ENCODE assay signal across 15 mouse cellular contexts in genomic region chr2:71815279-71815678, GRCm38 (mm10). TPM values are rescaled to one million over a fixed set of nuclear protein-coding genes. Genes with fewer than 3 reads are reported as not detected.
DNase-seq lines count a peak whose midpoint lies in the region; ATAC-seq lines count a peak whose summit lies in the region.
"Had no signal": no experiment of that assay in that cellular context is flagged by ENCODE, and none has a peak within 500 bp of the region (broad histone marks: within the 10 kb centered on the region; RNA-seq: fewer than 3 reads in every experiment).

No protein-coding gene starts in this region.

- no peaks in the 10 kb centered on the region; the same call in 1 of the 2 replicates for H3K4me1 ChIP-seq in embryonic facial prominence, embryonic 11.5 days (ENCODE audit: control insufficient read depth, insufficient read depth, low read length)
- H3K4me1 ChIP-seq in embryonic facial prominence, embryonic 10.5 days: peaks cover 69% of the 10 kb centered on the region
- peaks cover 26% of the 10 kb centered on the region for H3K4me1 ChIP-seq in liver, embryonic 11.5 days (replicated peaks; ENCODE audit: control insufficient read depth, insufficient read depth, low read length)
- peaks cover 41% of the 10 kb centered on the region for H3K4me1 ChIP-seq in intestine, embryonic 16.5 days (ENCODE audit: control insufficient read depth, insufficient read depth, low read length)

- peak; percentile 14 for DNase-seq in embryonic facial prominence, embryonic 11.5 days (ENCODE audit: low spot score)
- no peak for DNase-seq in embryonic facial prominence, embryonic 10.5 days (ENCODE audit: low spot score)
- no peak for DNase-seq in liver, embryonic 11.5 days (ENCODE audit: low spot score)
- no peak for DNase-seq in liver
- DNase-seq in thymus, postnatal 14 days: peak; percentile 48
- DNase-seq in lung, postnatal 4 days: no peak
- DNase-seq: cerebellum, postnatal 14 days; gastrocnemius, postnatal 25 days; lung, postnatal 36 days; right cerebral cortex, postnatal 4 days had no signal

- ATAC-seq in embryonic facial prominence, embryonic 11.5 days (replicated peaks; ENCODE audit: insufficient number of reproducible peaks, low FRiP score, low TSS enrichment, low read depth): no peak
- no peak for ATAC-seq in liver, embryonic 11.5 days (replicated peaks; ENCODE audit: low FRiP score)
- no peak for ATAC-seq in intestine, embryonic 16.5 days
- no peak for ATAC-seq in frontal cortex, adult (ENCODE audit: low TSS enrichment)

- H3K4me3 ChIP-seq in embryonic facial prominence, embryonic 11.5 days (ENCODE audit: low read depth, low read length): no peak overlapping the region
- no peak overlapping the region for H3K4me3 ChIP-seq in embryonic facial prominence, embryonic 10.5 days
- no peak overlapping the region for H3K4me3 ChIP-seq in liver, embryonic 11.5 days (ENCODE audit: low read depth, low read length)
- no peak overlapping the region for H3K4me3 ChIP-seq in intestine, embryonic 16.5 days (ENCODE audit: low read length)
- H3K4me3 ChIP-seq: erythroblast, embryonic 14.5 days; hindbrain, embryonic 10.5 days had no signal

- WGBS in embryonic facial prominence, embryonic 11.5 days: 29% methylated on average over 5 of the region's 5 CpGs
- 30% methylated on average over 5 of the region's 5 CpGs for WGBS in embryonic facial prominence, embryonic 10.5 days
- WGBS in liver, embryonic 11.5 days: 37% methylated on average over 5 of the region's 5 CpGs
- WGBS in intestine, embryonic 16.5 days: 20% methylated on average over 5 of the region's 5 CpGs

- no peak overlapping the region for H3K9ac ChIP-seq in embryonic facial prominence, embryonic 11.5 days (replicated peaks; ENCODE audit: low read length)
- no peak overlapping the region for H3K9ac ChIP-seq in liver, embryonic 11.5 days (ENCODE audit: low read depth, low read length)
- no peak overlapping the region for H3K9ac ChIP-seq in intestine, embryonic 16.5 days (ENCODE audit: low read depth, low read length)

- H3K27ac ChIP-seq in embryonic facial prominence, embryonic 11.5 days (replicated peaks; ENCODE audit: low read depth, low read length): no peak overlapping the region
- no peak overlapping the region for H3K27ac ChIP-seq in embryonic facial prominence, embryonic 10.5 days (replicated peaks)
- no peak overlapping the region for H3K27ac ChIP-seq in liver, embryonic 11.5 days (ENCODE audit: low read depth, low read length)
- H3K27ac ChIP-seq in intestine, embryonic 16.5 days (ENCODE audit: low read length): peak overlapping the region; percentile 81; the same call in 1 of the 2 replicates

- H3K27me3 ChIP-seq in embryonic facial prominence, embryonic 11.5 days (ENCODE audit: control insufficient read depth, insufficient read depth, low read length): no peaks in the 10 kb centered on the region
- no peaks in the 10 kb centered on the region for H3K27me3 ChIP-seq in embryonic facial prominence, embryonic 10.5 days (replicated peaks; ENCODE audit: low read depth, poor library complexity, severe bottlenecking)
- H3K27me3 ChIP-seq in liver, embryonic 11.5 days (replicated peaks; ENCODE audit: control insufficient read depth, insufficient read depth, low read length): no peaks in the 10 kb centered on the region; the same call in 1 of the 2 replicates
- no peaks in the 10 kb centered on the region for H3K27me3 ChIP-seq in intestine, embryonic 16.5 days (replicated peaks; ENCODE audit: control insufficient read depth, insufficient read depth, low read length)

- no peaks in the 10 kb centered on the region for H3K36me3 ChIP-seq in embryonic facial prominence, embryonic 11.5 days (replicated peaks; ENCODE audit: control insufficient read depth, insufficient read depth, low read depth, low read length)
- H3K36me3 ChIP-seq in embryonic facial prominence, embryonic 10.5 days (replicated peaks): peaks cover 4% of the 10 kb centered on the region; the same call in 1 of the 2 replicates
- H3K36me3 ChIP-seq in liver, embryonic 11.5 days (ENCODE audit: control insufficient read depth, insufficient read depth, low read length): no peaks in the 10 kb centered on the region
- H3K36me3 ChIP-seq in intestine, embryonic 16.5 days (ENCODE audit: control insufficient read depth, insufficient read depth, low read length): no peaks in the 10 kb centered on the region
- H3K36me3 ChIP-seq: G1E; hindbrain, embryonic 10.5 days had no signal

- no peak overlapping the region for H3K4me2 ChIP-seq in embryonic facial prominence, embryonic 11.5 days (ENCODE audit: low read depth, low read length)
- H3K4me2 ChIP-seq in liver, embryonic 11.5 days: 0 out of 2 replicates have a peak overlapping the region, but pooled peaks have one; percentile 7
- peak overlapping the region; percentile 14; the same call in 1 of the 2 replicates for H3K4me2 ChIP-seq in intestine, embryonic 16.5 days (ENCODE audit: low read depth, low read length)

- no peaks in the 10 kb centered on the region for H3K9me3 ChIP-seq in embryonic facial prominence, embryonic 11.5 days (replicated peaks; ENCODE audit: control insufficient read depth, low read length)
- no peaks in the 10 kb centered on the region for H3K9me3 ChIP-seq in embryonic facial prominence, embryonic 10.5 days
- no peaks in the 10 kb centered on the region for H3K9me3 ChIP-seq in liver, embryonic 11.5 days (ENCODE audit: control insufficient read depth, low read length)
- no peaks in the 10 kb centered on the region for H3K9me3 ChIP-seq in intestine, embryonic 16.5 days (ENCODE audit: control insufficient read depth, low read length)
- H3K9me3 ChIP-seq: G1E; hindbrain, embryonic 10.5 days had no signal

RNA-seq across cellular contexts. Expression of gene Pdk1, which starts 57.7 kb away (rescaled TPM):
- 45.0 and 47.6 TPM in 2 replicates for polyA plus RNA-seq in embryonic facial prominence, embryonic 11.5 days (2014; fragmentation: Nextera tagmentation; extraction: Ambion mirVana)
- polyA plus RNA-seq in embryonic facial prominence, embryonic 10.5 days (2016; fragmentation: Nextera tagmentation; extraction: Ambion mirVana): 53.6 TPM in 2 replicates
- polyA plus RNA-seq in liver, embryonic 11.5 days (2014; fragmentation: Nextera tagmentation; extraction: Ambion mirVana): 133 and 144 TPM in 2 replicates
- 62.7 and 65.5 TPM in 2 replicates for polyA plus RNA-seq in intestine, embryonic 16.5 days (2015; fragmentation: Nextera tagmentation; extraction: Ambion mirVana)

Comparison
In these comparisons a context has a peak if more than half of its experiments do, and no peak if none do; other contexts are left out.
1. DNase-seq: peak in embryonic facial prominence, embryonic 11.5 days (single experiment) and thymus, postnatal 14 days (single experiment); none in embryonic facial prominence, embryonic 10.5 days (single experiment), liver, embryonic 11.5 days (single experiment), liver (single experiment) and lung, postnatal 4 days (0 of 2).